Mouse (Mus musculus) embryonic fibroblast, embryonic 13.5 days (primary cell): ENCODE measurements around the gene Pop7. TPM values are rescaled to one million over a fixed set of nuclear protein-coding genes. Genes with fewer than 3 reads are reported as not detected.

Experiments
- H3K27ac ChIP-seq: 2 replicates; pipeline ENCODE4 v1.5.1; 2012; ENCODE audit warnings: low read length, control low read depth, inconsistent platforms; ENCODE audit not compliant: insufficient read depth
- H3K4me1 ChIP-seq: 2 replicates; pipeline ENCODE4 v1.6.1; 2011; ENCODE audit warnings: low read length; ENCODE audit not compliant: control insufficient read depth, insufficient read depth
- H3K4me3 ChIP-seq: 2 replicates; pipeline ENCODE4 v1.5.1; 2011; ENCODE audit warnings: mild to moderate bottlenecking, control low read depth, low read length; ENCODE audit not compliant: insufficient read depth
- CTCF ChIP-seq: IDR thresholded peaks from 2 replicates; pipeline ENCODE4 v1.5.1; 2011; ENCODE audit warnings: mild to moderate bottlenecking, control low read depth, low read length, moderate library complexity, borderline replicate concordance; ENCODE audit not compliant: insufficient read depth
- POLR2A ChIP-seq: IDR thresholded peaks from 2 replicates; pipeline ENCODE4 v1.6.1; 2011; ENCODE audit warnings: low read depth, mild to moderate bottlenecking, control low read depth, low read length, moderate library complexity
- polyA plus RNA-seq: library from polyadenylated mRNA; stranded (reverse); fragments of >200 nt; gene quantifications from 2 replicates; pipeline ENCODE4 v1.2.4, GENCODE M21; 2011; ENCODE audit warnings: low read depth; ENCODE audit not compliant: missing spikeins, insufficient read length

Pop7 gene
- polyA plus RNA-seq, 1 experiment = 14.6 TPM

DNA sequence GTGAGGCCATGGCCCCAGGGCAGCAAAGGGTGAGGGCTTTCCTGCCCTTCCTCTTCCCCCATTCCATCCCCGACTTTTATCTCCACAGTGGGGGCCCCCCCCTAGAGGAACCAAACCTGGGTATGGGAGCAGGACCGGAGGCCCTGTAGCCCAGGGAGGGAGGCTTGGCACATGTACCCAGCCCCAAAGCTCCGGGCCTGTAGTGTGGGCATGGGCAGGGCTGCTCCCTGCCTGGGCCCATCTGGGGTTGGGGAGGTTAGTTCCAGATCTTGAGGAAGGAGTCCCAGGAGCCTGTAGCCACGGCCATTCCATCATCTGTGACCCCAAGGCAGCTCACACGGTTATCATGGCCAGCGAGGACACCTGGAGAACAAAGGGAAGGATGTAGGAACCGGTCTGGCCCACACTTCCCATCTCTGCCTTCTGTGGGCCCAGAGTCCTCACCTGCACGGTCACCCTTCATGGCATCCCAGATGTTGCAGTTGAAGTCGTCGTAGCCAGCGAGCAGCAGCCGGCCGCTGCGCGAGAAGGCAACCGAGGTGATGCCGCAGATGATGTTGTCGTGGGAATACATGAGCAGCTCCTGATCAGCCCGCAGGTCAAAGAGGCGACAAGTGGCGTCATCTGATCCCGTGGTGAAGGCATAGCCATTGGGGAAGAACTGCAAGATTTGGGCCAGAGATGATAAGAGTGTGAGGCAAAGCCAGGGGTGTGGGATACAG lies 26.1 kb upstream of the Pop7 start:
- 0 out of 2 replicates have a peak, but pooled peaks cover 5% of the 10 kb centered on the region for H3K4me1 ChIP-seq
- no peak overlapping the region for H3K4me3 ChIP-seq
- TF ChIP-seq POLR2A (no peak), CTCF (no peak)
- no peak overlapping the region for H3K27ac ChIP-seq

DNA sequence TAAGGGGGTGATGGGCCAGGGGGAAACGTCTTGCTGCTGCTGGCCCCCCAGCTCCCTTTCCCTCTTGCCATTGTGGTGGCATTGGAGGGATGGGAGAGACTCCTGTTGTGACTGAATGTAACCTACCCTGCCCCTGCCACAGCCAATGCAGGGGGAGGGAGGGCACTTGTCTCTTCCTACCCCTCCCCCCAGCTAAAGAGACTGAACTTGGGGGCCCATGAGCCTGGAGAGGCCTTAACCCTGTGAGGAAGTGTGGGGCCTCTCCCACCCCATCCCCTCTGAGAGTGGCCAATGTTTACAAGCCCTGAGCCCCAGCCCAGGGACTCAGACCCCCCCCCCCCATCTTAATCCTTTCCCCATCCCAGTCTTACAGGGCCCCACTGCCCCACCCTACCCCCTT lies 25.1 kb upstream of the Pop7 start:
- Histone ChIP-seq H3K4me1 (0 out of 2 replicates have a peak, but pooled peaks cover 5% of the 10 kb centered on the region), H3K27ac (no peak overlapping the region), H3K4me3 (no peak overlapping the region)
- TF ChIP-seq POLR2A (no peak), CTCF (no peak)

DNA sequence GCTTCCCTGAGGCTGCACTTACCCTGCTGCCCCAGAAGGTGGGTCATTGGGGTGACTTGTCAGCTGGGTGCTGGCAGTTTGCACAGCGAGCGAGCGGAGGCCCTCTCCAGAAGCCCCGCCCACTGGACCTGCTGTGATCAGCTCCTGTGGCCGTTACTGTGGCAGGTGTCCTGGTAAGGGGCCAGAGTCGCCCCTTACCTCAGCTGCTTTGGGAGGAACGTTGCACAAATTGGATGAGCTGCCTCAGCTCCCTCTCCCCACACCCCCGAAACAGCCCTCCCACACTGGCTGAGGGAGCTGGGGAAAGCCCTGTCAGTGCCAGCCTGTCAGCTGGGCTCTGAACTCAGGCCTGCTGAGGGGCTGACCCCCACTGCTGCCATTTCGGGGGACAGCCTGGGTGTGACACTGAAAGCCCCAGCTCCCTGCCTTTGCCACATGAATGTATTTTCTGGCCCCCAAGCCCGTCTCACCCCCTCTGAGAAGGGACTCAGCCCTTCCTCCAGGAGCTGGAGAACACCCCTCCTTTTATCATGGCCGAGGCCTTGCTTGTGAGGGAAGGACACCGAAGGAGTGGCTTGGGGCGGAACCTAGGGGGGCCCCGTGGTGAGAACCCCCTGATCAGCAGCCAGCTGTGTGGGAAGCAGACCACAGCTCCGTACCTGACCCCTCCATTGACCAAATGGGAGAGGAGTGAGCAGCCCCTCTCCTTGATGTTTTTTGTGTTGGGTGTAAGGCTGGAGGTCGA lies 24.0 kb upstream of the Pop7 start:
- no peak overlapping the region for H3K4me3 ChIP-seq
- no peak overlapping the region for H3K27ac ChIP-seq
- TF ChIP-seq CTCF (no peak), POLR2A (no peak)
- H3K4me1 ChIP-seq = 0 out of 2 replicates have a peak, but pooled peaks cover 5% of the 10 kb centered on the region

DNA sequence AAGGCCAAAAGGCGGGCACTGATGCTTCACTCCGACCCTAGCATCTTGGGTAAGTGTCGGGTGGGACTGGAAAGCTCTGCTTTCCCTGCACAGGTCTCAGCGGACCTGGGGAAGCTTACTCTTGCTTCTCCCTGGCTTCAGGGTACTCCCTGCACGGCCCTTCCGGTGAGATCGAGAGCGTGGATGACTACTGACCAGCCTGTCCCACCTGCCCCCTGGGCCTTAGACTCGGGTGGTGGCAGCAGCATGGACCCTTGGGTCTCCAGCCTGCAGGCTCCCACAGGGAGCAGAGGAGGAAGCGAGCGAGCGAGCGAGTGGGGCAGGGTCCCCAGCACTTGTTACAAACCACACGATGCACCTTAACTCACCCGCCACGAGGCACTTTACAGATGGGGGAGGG lies 23.2 kb upstream of the Pop7 start:
- Histone ChIP-seq H3K4me3 (no peak overlapping the region), H3K27ac (no peak overlapping the region), H3K4me1 (0 out of 2 replicates have a peak, but pooled peaks cover 5% of the 10 kb centered on the region)
- no peak for TF ChIP-seq CTCF
- no peak for TF ChIP-seq POLR2A

- no peak overlapping the region for H3K27ac ChIP-seq
- no peak overlapping the region for H3K4me3 ChIP-seq
- no peak for TF ChIP-seq CTCF
- TF ChIP-seq POLR2A = no peak
- H3K4me1 ChIP-seq = 0 out of 2 replicates have a peak, but pooled peaks cover 5% of the 10 kb centered on the region
Measured at GRCm38 (mm10) chr5:137524671-137525070, 22.4 kb upstream of the Pop7 start.

GRCm38 (mm10) chr5:137524251-137524515 lies 21.9 kb upstream of the Pop7 start:
- no peaks in the 10 kb centered on the region for H3K4me1 ChIP-seq
- TF ChIP-seq CTCF (no peak), POLR2A (no peak)
- H3K4me3 ChIP-seq = no peak overlapping the region
- no peak overlapping the region for H3K27ac ChIP-seq

DNA sequence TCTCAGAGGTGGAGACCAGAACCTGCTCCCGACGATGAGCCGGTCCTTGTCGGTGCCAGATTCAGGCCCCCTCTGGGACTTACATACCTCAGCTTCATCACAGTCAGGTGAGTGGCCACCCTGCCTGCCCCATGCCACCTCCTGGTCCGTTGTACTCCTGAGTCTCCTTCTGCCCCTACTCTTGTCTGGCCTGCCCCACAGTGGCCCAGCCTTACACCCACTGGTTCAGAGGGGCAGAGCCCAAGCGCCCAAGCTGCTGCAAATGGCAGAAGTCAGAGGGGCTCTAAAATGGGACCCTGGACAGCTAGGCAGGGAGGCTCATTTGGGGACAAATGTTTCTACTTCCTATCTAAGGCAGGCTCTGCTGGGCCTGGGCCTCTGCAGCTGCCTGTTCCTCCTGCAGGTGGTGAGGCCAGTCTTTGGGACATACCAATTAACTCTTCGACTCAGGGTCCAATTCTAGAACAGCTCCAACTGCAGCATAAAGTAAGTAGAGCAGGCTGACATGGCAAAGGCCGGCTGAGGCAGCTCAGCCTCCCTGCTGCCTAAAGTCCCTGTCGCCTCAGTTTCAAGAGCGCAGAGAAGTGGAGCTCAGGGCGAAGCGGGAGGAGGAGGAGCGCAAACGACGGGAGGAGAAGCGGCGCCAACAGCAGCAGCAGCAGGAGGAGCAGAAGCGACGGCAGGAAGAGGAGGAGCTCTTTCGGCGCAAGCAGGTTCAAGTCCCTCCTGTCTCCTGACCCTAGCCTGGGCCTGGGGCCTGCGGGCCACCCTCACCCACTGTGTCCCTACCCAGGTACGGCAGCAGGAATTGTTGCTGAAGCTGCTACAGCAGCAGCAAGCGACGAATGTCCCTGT lies 21.3 kb upstream of the Pop7 start:
- no peak for TF ChIP-seq CTCF
- no peak for TF ChIP-seq POLR2A
- Histone ChIP-seq H3K4me3 (no peak overlapping the region), H3K27ac (no peak overlapping the region), H3K4me1 (no peaks in the 10 kb centered on the region)

DNA sequence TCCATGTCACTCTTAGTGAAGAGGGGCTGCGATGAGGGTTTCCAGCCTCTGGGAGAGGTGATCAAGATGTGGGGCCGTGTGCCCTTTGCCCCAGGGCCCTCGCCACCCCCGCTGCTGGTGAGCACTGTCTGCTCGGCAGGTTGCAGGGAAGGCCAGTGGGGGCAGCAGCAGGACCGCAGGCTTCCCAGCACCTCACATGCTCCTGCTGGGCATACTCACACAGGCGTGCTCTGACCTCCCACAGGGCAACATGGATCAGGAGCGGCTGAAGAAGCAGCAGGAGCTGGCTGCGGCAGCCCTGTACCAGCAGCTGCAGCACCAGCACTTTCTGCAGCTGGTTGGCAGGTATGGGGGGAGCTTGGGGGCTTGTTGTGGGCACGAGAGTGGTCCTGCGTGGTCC lies 20.4 kb upstream of the Pop7 start:
- no peak for TF ChIP-seq CTCF
- TF ChIP-seq POLR2A = no peak
- H3K4me3 ChIP-seq = no peak overlapping the region
- H3K4me1 ChIP-seq = no peaks in the 10 kb centered on the region
- no peak overlapping the region for H3K27ac ChIP-seq

DNA sequence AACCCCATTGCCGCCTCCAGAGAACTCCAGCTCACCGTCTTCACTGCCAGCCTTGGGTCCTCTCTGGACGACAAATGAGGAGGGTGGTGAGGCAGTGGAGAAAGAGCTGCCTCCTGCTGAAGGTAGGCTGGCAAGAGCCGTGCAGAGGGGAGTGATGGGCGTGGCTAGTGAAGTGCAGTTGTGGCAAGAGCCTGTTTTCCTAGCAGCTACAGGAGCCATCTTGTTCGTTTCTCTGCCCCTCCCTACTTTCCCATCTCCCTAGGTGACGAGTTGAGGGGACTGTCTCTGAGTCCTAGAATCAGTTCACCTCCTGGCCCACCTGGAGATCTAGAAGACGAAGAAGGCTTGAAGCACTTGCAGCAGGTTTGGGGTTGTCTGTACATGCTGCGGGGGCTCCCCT lies 19.5 kb upstream of the Pop7 start:
- no peak for TF ChIP-seq POLR2A
- no peak for TF ChIP-seq CTCF
- Histone ChIP-seq H3K27ac (no peak overlapping the region), H3K4me1 (no peaks in the 10 kb centered on the region), H3K4me3 (no peak overlapping the region)
